Mouse (Mus musculus) B cell, adult 2 months (primary cell): ENCODE results near the gene Hus1b.

Experiments used
- DNase-seq, 2 experiments: peaks; one replicate each; pipeline ENCODE4 v3.0.0; 2022

The Hus1b gene

DNA sequence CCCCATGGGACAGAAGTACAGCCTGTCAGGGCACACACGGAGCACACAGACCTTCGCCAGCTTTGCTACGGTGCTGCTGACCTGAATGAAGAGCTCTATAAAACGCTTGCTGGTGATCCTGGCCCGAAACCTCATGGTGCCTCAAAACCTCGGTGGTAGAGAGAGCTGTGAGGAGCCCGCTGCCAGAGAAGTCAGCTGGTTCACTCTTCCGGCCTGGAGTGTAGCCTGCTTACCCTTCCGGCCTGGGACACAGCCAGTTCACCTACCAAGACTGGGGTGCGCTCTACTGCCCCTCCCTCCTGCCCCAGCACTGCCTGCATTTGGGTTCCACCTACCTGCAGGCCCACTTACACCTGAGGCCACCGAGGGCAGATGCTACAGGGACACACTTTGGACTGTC is at the start of gene Hus1b:
Gene Hus1b (minus strand): TSS at position 220 of the 400 bp plus-strand sequence.
- no peak for DNase-seq

GRCm38 (mm10) chr13:30994249-30994858 is 46.8 kb upstream of the Hus1b start:
- DNase-seq: no peak

DNA sequence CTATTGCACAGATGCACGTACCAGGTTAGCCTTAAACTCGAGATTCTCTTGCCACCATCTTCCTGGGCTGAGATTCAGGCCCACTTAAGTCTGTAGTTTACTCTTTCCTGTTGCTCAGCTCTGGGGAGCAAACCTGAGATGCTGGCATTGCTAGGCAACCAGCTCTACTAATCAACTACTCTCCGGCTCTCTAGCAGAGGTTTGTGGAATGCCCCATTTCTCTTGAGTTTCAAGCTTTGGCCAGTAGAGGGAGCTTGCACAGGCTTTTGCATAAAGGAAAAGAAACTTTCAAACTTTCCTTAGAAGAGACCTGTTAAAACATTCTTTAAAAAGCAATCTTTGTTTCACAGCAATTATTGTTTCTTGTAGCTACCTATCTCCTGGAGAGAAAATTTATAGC is 46.3 kb upstream of the Hus1b start:
- DNase-seq: peak; percentile 60 to 63

- DNase-seq: no peak
These were observed 42.7 kb upstream of the Hus1b start for GRCm38 (mm10) chr13:30990233-30990632.

GRCm38 (mm10) chr13:30989710-30990109 is 42.2 kb upstream of the Hus1b start:
- DNase-seq: no peak

DNA sequence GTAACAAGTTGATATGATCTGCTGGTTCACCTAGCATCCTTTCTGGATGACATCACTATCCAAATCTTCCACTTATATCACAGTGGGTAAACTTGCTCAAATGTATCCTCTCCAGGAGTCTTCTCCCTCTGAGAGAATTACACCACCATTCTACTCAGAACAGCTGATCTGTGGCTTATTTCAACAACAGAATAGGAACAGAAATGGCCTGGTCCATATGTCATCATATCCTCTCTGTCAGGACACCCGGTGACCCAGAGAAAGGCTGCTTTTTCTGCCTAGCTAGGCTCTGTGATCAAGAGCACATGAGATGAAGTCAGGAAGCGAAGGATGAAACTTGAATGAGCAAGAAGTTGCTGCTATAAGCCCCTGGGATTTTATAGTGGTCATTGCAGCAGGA is 40.1 kb upstream of the Hus1b start:
- DNase-seq: no peak

DNA sequence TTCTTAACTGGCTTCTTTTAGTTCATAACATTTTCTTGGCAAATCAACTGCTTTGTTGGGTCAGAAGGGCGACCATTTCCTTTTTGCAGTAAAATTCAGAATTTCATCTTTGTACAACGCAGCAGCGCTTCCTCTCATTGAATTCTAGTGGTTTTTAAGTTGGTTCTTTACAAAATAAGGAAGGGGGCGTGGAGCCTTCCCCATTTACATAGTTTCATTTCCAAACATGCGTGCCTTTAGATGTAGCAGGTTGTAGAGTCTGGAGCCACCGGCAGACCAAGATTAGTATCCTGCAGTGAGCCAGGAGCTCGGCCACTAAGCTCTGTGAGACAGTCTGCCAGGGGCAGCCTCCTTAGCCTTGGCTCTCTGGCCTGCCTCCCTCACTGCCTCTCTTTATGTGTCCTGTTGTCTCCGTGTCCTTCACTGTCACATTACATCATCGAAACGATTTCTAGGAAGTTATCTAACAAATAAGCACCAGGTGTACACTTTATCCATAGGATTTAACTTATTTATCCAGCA is 39.4 kb upstream of the Hus1b start:
- peak; percentile 27 to 44 for DNase-seq

GRCm38 (mm10) chr13:30985598-30986466 is 38.3 kb upstream of the Hus1b start:
- peak; percentile 26 to 28 for DNase-seq

DNA sequence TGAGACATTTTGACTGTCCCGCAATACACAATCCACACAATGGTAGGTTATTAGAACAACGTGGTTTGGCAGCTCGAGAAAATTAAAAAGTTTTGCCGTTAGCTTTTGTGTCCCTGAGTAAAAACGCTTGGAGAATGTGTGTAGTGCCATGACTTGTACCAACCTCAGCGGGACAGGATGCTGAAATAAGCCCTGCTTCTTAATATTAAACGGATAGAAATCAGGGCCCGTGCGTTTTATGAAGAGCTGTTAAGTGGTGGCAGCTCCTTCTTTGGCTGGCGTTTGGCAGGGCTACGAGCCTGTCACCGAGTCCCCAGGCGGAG is 37.7 kb upstream of the Hus1b start:
- peak in 1 of 2 experiments; percentile 29 for DNase-seq

GRCm38 (mm10) chr13:30981666-30982065 is 34.1 kb upstream of the Hus1b start:
- DNase-seq: peak; percentile 69 to 74

DNA sequence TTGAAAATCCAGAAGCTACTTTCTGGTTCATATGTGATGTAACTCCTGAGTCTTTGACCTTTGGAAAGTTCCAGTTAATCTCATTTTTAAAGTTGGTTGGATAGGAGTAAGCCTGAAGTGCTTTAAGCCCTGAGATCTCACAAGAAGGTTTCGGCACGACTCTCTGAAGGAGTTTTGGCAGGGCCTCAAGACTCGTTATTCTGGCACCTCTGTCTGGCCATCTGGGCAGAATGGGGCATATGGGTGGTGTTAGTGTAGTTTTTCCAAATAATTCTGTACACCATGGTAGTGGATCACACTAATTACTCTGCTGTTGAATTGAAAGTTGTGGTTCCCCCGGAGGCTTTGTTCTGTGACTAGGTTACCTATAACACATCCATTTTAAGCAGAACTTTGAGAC is 30.7 kb upstream of the Hus1b start:
- DNase-seq: no peak

DNA sequence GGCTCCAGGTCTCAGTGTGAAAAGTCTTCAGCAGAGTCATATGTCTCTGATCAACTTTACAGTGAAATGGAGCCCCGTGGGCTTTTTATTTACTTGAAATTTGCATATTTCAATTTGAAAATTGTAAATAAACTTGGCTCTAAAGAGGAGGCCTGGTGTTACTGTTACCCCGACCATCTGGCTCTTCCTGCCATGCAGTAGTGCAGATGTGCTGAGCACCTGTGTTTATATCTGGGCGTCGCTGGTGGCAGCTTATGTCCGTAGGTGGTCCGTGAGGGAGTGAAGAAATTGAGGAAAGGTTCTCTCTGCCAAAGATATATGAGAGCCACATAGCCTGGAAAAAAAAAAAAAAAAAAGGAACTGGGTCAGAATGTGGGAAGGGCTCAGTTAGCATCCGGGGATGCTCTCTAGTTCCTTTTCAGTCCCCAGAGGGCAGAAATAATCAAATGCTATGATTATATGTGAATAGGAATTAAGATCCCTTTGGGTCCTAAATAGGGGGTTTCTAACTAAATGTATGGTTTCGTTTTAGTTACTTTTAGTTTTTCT is 29.1 kb upstream of the Hus1b start:
- DNase-seq: no peak

GRCm38 (mm10) chr13:30974247-30974630 is 26.7 kb upstream of the Hus1b start:
- no peak for DNase-seq

DNA sequence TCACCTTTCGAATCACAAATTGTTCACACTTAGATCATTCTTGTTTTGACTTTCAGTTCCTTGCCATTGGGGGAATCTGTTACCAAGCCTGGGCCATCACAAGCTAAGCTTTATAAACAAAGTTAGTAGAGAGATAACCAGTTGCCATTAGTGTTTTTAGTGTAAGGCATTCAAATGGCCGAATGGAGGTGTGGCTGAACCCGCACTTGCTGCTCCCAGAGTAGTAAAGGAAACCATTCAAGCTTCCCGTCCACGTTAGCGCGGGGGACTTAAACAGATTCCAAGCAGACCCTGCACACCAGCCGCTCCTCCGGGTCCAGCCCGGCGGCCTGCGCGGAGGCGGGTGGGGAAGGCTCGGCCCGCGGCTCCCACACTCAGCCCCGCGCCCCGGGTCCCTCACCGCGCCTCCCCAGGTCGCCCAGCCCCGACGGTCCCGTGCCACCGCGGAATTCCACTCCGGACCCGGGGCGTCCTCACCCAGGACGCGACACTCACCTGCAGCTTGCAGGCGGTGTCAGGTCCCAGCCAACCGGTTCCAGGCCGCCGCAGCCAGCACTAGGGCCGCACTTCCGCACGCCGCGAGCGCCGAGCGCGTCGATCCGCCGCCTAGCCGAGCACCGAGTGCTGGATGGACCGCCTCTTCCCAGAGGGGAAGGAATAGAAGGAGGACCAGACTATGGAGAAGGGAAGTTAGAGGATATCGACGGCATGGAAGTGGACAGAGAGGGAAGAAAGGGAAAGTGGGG is 26.1 kb upstream of the Hus1b start, which contains the start of the genes Exoc2 and Gm5447:
Gene Exoc2 (minus strand): TSS at position 593 of the 746 bp plus-strand sequence.
Gene Gm5447 (plus strand): TSS at position 704 of the 746 bp plus-strand sequence.
- DNase-seq: peak; percentile 82 to 85

- peak; percentile 51 to 61 for DNase-seq
These were observed 24.5 kb upstream of the Hus1b start for GRCm38 (mm10) chr13:30972102-30972501.

DNA sequence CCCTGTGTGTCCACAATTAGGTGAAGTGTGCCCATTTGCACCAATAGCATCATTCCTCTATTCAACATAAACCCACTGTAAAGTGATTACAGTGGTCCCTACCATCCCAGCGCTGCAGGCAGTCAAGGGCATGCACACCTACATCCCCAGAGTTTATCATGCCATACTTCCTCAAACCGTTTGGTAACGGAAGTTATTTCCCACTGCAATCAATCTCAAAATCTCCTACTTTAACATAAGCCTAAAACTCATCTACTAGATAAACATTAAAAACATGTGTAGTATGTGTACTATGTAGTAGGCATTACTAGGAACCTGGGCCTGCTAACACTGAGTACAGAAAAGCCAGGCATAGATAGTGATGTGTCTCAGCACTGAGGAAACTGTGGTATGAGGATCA is 23.5 kb upstream of the Hus1b start:
- no peak for DNase-seq

- DNase-seq: no peak
These were observed 20.8 kb upstream of the Hus1b start for GRCm38 (mm10) chr13:30968311-30968710.

- no peak for DNase-seq
These were observed 18.9 kb upstream of the Hus1b start for GRCm38 (mm10) chr13:30966507-30966911.

GRCm38 (mm10) chr13:30961932-30962331 is 14.4 kb upstream of the Hus1b start:
- no peak for DNase-seq

GRCm38 (mm10) chr13:30960714-30961113 is 13.2 kb upstream of the Hus1b start:
- DNase-seq: no peak

- DNase-seq: no peak
These were observed 6.0 kb upstream of the Hus1b start for GRCm38 (mm10) chr13:30953580-30953979.

DNA sequence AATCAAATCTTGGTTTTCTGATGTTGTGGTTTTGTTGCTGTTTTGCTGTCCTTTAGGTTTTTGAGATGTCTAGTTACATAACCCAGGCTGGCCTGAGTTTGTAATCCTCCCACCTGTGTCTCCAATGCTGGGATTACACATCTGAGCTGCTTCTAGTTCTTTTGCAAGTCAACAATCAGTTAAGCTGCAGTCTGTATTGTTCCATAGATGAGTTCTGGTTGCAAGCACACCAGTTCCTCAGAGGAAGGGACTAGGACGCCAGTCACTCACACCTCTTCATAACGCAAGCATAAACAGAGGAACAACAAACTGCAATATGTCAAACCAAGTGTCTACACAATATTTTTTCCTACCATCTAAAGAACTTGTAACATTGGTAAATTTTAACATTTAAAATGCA is 4.5 kb upstream of the Hus1b start:
- DNase-seq: no peak

DNA sequence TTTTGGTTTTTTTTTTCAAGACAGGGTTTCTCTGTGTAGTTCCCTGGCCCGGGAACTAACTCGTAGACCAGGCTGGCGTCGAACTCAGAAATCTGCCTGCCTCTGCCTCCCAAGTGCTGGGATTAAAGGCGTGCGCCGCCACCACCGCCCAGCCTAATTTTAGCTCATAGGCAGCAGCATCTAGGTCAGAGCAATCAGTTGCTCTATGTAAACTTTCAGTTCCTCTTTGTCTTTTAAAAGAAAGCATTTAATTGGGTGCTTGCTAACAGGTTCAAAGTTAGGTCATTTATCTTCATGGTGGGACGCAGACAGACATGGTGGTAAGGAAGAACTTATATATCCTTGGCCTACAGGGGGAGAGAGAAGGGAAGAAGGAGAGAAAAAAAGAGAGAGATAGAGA is 1.6 kb upstream of the Hus1b start:
- DNase-seq: peak; percentile 42 to 52
